Mouse (Mus musculus) midbrain, postnatal 0 days (tissue): ENCODE measurements at regions not wholly inside any gene's neighbourhood (a gene's known extent, or its start where the extent isn't known, plus 50 kb on each side); places are given as distances from the start of the nearest gene placed in this dataset.
A peak's percentile ranks its signal among the peaks of the same experiment; 100 is the strongest.
"Not testable (repeated sequence)": the region's sequence is repeated elsewhere in the genome, so short reads cannot be mapped to it uniquely, and the experiment has no call there.

ENCODE experiments used
- ATAC-seq: fragments of 200-750 bp; cut with Nextera tagmentation; 2 replicates; pipeline ENCODE4 v1.8.0; 2017; ENCODE audit warnings: moderate number of reproducible peaks, mild to moderate bottlenecking, moderate TSS enrichment, moderate library complexity; ENCODE audit not compliant: low FRiP score
- DNase-seq: peaks from one replicate; pipeline ENCODE4 v3.0.0-alpha.2; 2015; ENCODE audit warnings: low spot score
- H3K27ac ChIP-seq: fragments of 300-500 bp; sonication (generic); 2 replicates; pipeline ENCODE4 v1.5.1; 2014; ENCODE audit warnings: low read depth, mild to moderate bottlenecking, low read length, mixed read lengths
- H3K27me3 ChIP-seq: fragments of 300-500 bp; sonication (generic); 2 replicates; pipeline ENCODE4 v1.6.1; 2014; ENCODE audit warnings: low read length, control low read depth, mixed read lengths; ENCODE audit not compliant: insufficient read depth
- H3K36me3 ChIP-seq: fragments of 300-500 bp; sonication (generic); 2 replicates; pipeline ENCODE4 v1.6.1; 2014; ENCODE audit warnings: low read length, control low read depth, mixed read lengths; ENCODE audit not compliant: insufficient read depth
- H3K4me1 ChIP-seq: fragments of 300-500 bp; sonication (generic); 2 replicates; pipeline ENCODE4 v1.6.1; 2014; ENCODE audit warnings: mild to moderate bottlenecking, control low read depth, antibody characterized with exemption, low read length, mixed read lengths; ENCODE audit not compliant: insufficient read depth
- H3K4me2 ChIP-seq: fragments of 300-500 bp; sonication (generic); 2 replicates; pipeline ENCODE4 v1.6.1; 2014; ENCODE audit warnings: low read depth, mild to moderate bottlenecking, low read length, mixed read lengths; ENCODE audit not compliant: poor library complexity, severe bottlenecking
- H3K4me3 ChIP-seq: fragments of 300-500 bp; sonication (generic); 2 replicates; pipeline ENCODE4 v1.5.1; 2014; ENCODE audit warnings: low read depth, mild to moderate bottlenecking, low read length, moderate library complexity
- H3K9ac ChIP-seq: fragments of 300-500 bp; sonication (generic); replicated peaks from 2 replicates; pipeline ENCODE4 v1.6.1; 2014; ENCODE audit warnings: mild to moderate bottlenecking, low read length, moderate library complexity, mixed read lengths; ENCODE audit not compliant: poor library complexity, severe bottlenecking
- H3K9me3 ChIP-seq: fragments of 300-500 bp; sonication (generic); 2 replicates; pipeline ENCODE4 v1.6.1; 2016; ENCODE audit warnings: low read length, control low read depth
- CTCF ChIP-seq: IDR thresholded peaks from 2 replicates; pipeline ENCODE4 v1.5.1; 2016; ENCODE audit warnings: antibody characterized with exemption, mild to moderate bottlenecking
- WGBS: fragments of 180-500 bp; shearing (Covaris S2); extraction: QIAGEN DNeasy Blood & Tissue Kit; methylation state at CpG from one replicate; pipeline ENCODE4 v1.1.7; 2014; 5-methylcytosine and 5-hydroxymethylcytosine counted together

GRCm38 (mm10) chr4:97481836-97482235 is 290.7 kb upstream of the Nfia start:
- H3K4me3 ChIP-seq, result no peak overlapping the region
- DNase-seq, result no peak
- H3K36me3 ChIP-seq, result no peaks in the 10 kb centered on the region
- H3K27me3 ChIP-seq, result no peaks in the 10 kb centered on the region
- ATAC-seq, result no peak
- no peak overlapping the region for H3K4me2 ChIP-seq
- 87% methylated on average over 3 of the region's 3 CpGs for WGBS
- TF ChIP-seq CTCF, result no peak
- no peaks in the 10 kb centered on the region for H3K4me1 ChIP-seq
- no peaks in the 10 kb centered on the region for H3K9me3 ChIP-seq
- H3K9ac ChIP-seq, result no peak overlapping the region
- no peak overlapping the region for H3K27ac ChIP-seq

GRCm38 (mm10) chr4:97476571-97477190 is 293.7 kb upstream of the Gm10192 start:
- DNase-seq (peak; percentile 74), ATAC-seq (peak; percentile 85)
- no peak overlapping the region for H3K9ac ChIP-seq
- H3K36me3 ChIP-seq, result no peaks in the 10 kb centered on the region
- 7% methylated on average over 3 of the region's 3 CpGs for WGBS
- H3K27ac ChIP-seq, result peak overlapping the region; percentile 49
- H3K4me2 ChIP-seq, result no peak overlapping the region
- H3K4me3 ChIP-seq, result no peak overlapping the region
- no peaks in the 10 kb centered on the region for H3K9me3 ChIP-seq
- H3K4me1 ChIP-seq, result no peaks in the 10 kb centered on the region
- no peaks in the 10 kb centered on the region for H3K27me3 ChIP-seq
- no peak for TF ChIP-seq CTCF

DNA sequence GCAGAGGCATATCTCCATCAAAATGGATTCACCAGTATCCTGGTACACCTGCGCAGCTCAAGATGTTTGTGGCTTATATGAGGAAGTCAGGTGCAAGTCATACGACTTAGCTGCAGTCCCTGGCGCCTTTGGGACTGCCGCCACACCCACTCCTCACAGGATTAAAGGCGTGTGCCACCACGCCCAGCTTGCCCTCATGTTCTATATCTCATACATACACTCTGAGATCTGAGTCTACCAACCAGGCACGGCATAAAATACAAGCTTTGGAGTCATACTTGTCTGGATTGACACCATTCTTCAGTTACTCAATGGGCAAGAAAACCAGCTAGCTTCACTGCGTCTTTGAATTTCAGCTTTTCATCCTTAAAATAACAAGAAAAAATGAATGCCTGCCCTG is 290.5 kb upstream of the Gm10192 start:
- H3K4me2 ChIP-seq, DNase-seq, H3K27me3 ChIP-seq, H3K9me3 ChIP-seq, H3K36me3 ChIP-seq, H3K9ac ChIP-seq, H3K4me3 ChIP-seq, H3K27ac ChIP-seq, H3K4me1 ChIP-seq, ATAC-seq: not testable (repeated sequence)
- WGBS, result 92% methylated on average over 8 of the region's 8 CpGs

- no peak overlapping the region for H3K4me3 ChIP-seq
- DNase-seq (peak; percentile 9), ATAC-seq (peak; percentile 49; the same call in 1 of the 2 replicates)
- H3K27me3 ChIP-seq, result no peaks in the 10 kb centered on the region
- no peaks in the 10 kb centered on the region for H3K4me1 ChIP-seq
- H3K9me3 ChIP-seq, result no peaks in the 10 kb centered on the region
- no peak overlapping the region for H3K4me2 ChIP-seq
- WGBS, result 55% methylated on average over 6 of the region's 6 CpGs
- H3K36me3 ChIP-seq, result no peaks in the 10 kb centered on the region
- no peak for TF ChIP-seq CTCF
- no peak overlapping the region for H3K27ac ChIP-seq
- no peak overlapping the region for H3K9ac ChIP-seq
Observed at GRCm38 (mm10) chr4:97465932-97466666, 283.1 kb upstream of the Gm10192 start.

DNA sequence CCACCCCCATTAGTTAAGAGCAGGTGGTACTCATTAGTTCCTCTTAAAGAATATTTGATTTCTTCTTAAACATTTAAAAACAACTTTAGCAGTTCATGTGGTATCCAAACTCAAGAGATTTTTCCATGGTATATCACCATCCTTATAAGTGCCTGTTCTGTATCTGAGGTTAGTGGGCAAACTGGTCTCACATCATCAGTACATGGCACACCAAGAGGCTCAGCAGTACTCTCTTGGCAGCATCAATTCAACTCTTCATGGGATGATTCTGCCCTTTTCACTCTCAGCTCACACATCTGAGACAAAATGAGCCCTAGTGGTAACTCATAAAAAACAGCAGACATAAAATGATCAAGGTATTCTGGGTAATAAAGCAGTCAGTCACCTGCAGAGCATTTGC is 282.6 kb upstream of the Gm10192 start:
- ATAC-seq (no peak), DNase-seq (no peak)
- Histone ChIP-seq H3K9me3 (no peaks in the 10 kb centered on the region), H3K27ac (no peak overlapping the region), H3K9ac (no peak overlapping the region), H3K4me3 (no peak overlapping the region), H3K4me1 (no peaks in the 10 kb centered on the region), H3K36me3 (no peaks in the 10 kb centered on the region), H3K4me2 (no peak overlapping the region), H3K27me3 (no peaks in the 10 kb centered on the region)
- no peak for TF ChIP-seq CTCF

DNA sequence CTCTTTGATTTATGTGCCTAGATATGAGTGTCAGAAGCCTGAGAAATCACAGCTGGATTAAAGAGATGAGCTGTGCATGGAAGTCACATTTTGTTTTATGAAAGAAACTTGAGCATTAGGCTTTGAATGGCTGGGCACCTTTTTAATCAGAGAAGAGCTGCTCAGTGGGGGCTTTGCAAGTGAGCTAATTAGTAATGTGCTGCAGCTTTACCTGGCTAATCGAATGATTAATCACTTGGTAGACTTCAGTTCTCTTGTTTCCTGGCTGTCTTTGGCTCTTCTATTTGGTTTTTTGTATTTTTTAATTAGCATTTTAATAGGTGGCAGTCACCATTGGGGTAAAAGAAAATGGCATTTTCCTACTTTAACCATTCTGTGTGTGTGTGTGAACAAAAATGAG is 278.2 kb upstream of the Gm10192 start:
- H3K36me3 ChIP-seq, result no peaks in the 10 kb centered on the region
- DNase-seq (peak; percentile 21), ATAC-seq (no peak)
- no peaks in the 10 kb centered on the region for H3K4me1 ChIP-seq
- no peaks in the 10 kb centered on the region for H3K27me3 ChIP-seq
- 63% methylated on average over 1 of the region's 1 CpGs for WGBS
- H3K9ac ChIP-seq, result no peak overlapping the region
- TF ChIP-seq CTCF, result no peak
- no peak overlapping the region for H3K4me2 ChIP-seq
- H3K27ac ChIP-seq, result no peak overlapping the region
- H3K4me3 ChIP-seq, result no peak overlapping the region
- H3K9me3 ChIP-seq, result no peaks in the 10 kb centered on the region
